Mouse (Mus musculus): ENCODE measurements at regions not wholly inside any gene's neighbourhood (a gene's known extent, or its start where the extent isn't known, plus 50 kb on each side); places are given as distances from the start of the nearest gene placed in this dataset.

GRCm38 (mm10) chr12:70588234-70588633 is 135.3 kb downstream of the Tmx1 start:
- no peak for DNase-seq (ENCODE audit: low spot score in 2 of 2)

GRCm38 (mm10) chr12:70589315-70589742 is 136.4 kb downstream of the Tmx1 start:
- DNase-seq (ENCODE audit: low spot score in 2 of 2) = peak; percentile 52 to 62

DNA sequence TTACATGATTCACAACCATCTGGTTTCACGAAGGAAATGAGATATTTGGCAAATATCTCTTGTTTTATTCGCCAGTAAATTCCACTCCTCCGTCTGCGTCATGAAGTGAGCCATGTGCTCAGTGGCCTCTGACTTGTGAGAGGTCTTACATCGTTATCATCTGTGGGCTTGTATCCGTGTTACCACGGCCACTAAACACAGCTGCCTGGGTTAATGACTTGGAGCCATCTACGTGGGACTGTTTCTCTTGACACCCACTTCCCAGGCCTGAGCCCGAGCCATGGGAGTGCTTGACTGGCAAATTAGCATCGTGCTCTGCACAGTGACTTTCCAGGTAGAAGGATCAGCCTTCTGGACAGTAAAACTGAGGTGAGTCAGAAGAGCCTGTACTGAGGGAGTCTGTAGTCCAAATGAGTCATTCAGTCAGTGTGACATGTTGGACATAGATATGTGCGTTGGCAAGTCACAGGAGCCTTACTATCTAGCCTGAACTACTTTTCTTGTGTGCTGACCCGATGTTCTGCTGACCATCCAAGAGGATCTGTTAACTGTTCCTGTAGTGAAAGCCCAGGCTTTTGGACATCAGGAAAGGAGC is 137.7 kb downstream of the Tmx1 start:
- DNase-seq (ENCODE audit: low spot score in 2 of 2) = peak; percentile 51 to 56

DNA sequence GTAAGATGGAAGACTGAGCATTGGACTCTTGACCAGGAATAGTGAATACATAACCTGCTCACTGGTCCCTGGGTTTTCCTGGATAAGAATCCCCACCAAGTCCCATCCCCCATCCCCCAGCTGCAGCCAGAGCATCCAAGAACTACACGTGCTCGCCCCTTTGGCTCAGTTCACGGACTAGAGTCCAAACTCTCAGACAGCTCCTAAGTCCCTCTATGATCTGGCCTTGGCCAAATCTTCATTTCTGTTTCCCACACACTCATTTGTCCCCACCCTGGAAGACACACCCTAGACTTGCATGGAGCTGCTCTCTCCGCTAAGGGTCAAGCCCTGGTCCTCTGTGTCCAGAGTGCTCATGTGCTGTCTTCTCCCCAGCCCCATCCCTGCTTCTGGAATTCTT is 139.9 kb downstream of the Tmx1 start:
- peak; percentile 37 to 44 for DNase-seq (ENCODE audit: low spot score in 2 of 2)

DNA sequence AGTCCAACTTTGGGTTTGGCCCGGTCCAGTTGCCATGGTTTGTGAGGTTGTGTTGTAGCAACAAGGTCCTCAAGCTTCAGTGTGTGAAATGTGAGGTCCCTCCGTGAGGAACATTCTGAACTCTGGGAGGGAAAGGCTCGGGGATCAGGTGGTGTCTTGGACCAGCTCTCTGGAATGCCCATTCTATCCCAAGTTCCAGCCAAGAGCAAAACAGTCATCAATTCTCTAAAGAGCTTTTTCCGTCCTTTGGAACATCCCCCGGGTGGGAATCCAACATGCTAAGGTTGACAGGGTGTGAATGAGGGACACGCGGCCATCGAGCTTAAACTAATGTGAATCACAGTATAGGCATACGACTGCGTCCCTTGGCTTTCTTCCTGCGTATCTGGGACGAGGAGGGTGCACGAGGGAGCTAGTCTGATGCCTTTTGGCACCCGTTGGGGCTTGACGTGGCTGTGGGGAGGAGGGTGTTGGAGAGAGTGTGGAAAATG is 145.4 kb downstream of the Tmx1 start:
- peak; percentile 73 to 85 for DNase-seq (ENCODE audit: low spot score in 2 of 2)

DNA sequence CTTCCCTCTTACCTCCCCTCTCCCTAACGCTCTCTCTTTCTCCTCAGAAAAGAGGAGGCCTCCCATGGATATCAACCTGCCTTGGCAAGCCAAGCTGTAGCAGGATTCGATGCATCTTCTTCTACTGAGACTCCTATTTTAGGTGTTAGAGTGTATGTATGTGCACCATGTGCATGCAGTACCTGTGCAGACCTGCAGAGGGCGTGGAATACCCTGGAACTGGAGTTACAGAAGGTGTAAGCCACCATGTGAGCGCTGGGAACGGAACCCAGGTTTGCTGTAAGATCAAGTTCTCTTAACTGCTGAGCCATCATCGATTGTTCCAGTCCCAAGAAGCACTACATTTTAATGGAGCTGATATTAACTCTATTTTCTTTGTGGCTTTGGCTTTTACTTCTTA is 146.8 kb downstream of the Tmx1 start:
- DNase-seq (ENCODE audit: low spot score in 2 of 2) = no peak

GRCm38 (mm10) chr12:70603869-70604268 is 151.0 kb downstream of the Tmx1 start:
- DNase-seq (ENCODE audit: low spot score in 2 of 2) = no peak

DNA sequence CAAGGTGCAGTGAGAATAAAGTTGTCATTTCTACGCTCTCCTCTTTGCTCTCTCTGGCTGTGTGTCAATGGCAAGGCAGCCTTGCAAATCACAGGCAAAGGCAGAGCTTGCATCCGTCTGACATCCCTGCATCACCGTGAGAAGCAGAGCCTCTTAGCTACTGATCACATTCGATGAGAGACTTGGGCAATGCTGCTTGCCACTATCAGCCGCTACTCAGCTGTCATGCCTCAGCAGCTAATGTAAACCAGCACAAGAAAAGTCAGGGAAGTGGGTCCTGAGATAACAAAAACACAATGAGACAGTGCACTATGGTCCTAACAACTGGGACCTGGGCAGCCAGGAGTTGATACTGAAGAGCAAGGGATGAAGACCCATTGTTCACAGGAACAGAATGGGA is 155.8 kb downstream of the Tmx1 start:
- no peak for DNase-seq (ENCODE audit: low spot score in 2 of 2)

- DNase-seq (ENCODE audit: low spot score in 2 of 2) = no peak
Measured at GRCm38 (mm10) chr12:70609116-70609871, 156.4 kb downstream of the Tmx1 start.

- no peak for DNase-seq (ENCODE audit: low spot score in 2 of 2)
Measured at GRCm38 (mm10) chr12:70611891-70612290, 159.0 kb downstream of the Tmx1 start.

DNA sequence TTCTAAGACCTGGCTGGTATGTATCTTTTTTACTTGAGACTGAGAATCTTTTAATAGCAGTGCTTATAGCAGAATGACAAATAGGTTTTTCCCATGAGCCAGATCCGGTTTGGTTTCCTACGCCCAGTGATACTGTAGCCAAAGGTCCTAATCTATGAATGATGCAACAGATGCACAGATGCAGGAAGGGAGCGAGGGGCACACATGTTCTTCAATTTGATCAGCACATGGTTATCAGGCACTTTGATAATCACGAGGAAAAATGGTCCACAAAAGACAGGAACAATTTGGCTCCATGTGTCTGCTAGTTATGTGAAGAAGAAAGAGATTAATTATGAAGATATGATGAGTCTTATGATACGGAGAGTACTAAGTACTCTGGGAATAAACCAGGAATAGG is 160.3 kb downstream of the Tmx1 start:
- DNase-seq (ENCODE audit: low spot score in 2 of 2) = no peak

DNA sequence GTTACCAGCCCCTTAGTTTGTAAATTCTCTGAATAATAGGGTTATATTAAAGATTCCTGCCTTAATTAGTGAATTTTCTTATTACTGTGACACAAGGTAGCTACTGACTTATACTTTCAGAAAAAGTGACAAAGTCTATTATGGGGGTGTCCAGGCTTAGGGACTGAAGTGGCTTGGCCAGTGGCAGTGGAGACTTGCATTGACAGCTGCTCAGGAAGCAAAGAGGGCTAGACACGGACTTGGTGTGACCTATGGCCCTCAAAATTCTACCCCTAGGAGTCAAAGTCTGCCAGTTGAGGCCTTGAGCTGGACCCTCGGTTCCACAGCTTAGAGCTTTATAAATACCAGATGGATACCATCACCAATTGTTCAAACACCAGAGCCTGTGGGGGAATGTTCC is 161.2 kb downstream of the Tmx1 start:
- no peak for DNase-seq (ENCODE audit: low spot score in 2 of 2)

DNA sequence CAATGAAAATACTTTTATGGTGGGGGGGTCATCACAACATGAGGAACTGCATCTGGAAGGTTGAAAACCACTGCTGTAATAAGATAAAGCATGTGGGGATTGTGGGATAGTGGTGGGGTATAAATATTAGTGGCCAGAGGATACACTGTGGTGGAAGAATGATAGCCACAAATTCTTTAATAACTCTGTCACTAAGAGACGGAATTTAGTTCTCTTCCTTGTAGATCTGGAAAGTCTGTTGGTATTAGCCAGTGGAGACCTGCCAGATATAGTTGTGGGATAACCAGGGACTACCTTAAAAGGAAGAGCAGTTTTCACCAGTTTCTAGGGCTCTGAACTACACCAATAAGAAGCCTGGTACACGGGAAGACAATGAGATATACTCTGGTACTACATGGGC is 161.8 kb downstream of the Tmx1 start:
- no peak for DNase-seq (ENCODE audit: low spot score in 2 of 2)

DNA sequence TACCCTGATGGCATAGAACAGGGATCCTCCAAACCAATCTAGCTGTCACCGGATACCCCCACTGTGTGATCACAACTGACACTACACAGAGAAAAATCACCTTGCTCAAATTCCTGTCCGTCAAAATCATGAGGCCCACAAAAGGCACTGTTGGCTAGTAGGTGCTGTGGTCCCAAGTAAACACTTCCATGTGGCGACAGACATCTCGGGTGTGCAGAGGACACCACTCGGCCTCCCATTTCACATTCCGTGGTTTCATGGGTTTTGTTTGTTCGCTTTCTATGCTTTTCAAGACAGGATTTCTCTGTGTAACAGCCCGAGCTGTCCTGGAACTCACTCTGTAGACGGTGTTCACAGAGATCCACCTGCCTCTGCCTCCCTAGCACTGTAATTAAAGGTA is 162.2 kb downstream of the Tmx1 start:
- no peak for DNase-seq (ENCODE audit: low spot score in 2 of 2)

- DNase-seq (ENCODE audit: low spot score in 2 of 2) = no peak
Measured at GRCm38 (mm10) chr12:70616049-70616448, 163.2 kb downstream of the Tmx1 start.

DNA sequence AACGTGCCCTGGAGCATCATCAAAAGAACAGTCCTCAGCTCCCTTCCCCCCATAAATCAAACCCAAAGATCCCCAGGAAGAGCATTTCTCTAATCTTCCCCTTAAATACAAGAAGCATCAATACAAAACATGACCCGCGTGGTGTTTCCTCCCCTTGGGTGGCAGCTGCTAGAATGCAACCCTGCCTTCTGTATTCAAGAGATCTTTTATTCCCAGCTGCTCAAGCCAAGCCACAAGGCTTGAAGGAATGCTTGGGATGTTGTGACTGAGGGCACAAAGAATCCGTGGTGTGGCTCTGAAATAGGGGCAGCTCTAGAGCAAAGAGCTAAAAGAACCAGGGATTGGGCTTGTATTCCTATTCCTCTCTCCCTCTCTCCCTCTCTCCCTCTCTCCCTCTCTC is 163.6 kb downstream of the Tmx1 start:
- DNase-seq (ENCODE audit: low spot score in 2 of 2) = no peak

DNA sequence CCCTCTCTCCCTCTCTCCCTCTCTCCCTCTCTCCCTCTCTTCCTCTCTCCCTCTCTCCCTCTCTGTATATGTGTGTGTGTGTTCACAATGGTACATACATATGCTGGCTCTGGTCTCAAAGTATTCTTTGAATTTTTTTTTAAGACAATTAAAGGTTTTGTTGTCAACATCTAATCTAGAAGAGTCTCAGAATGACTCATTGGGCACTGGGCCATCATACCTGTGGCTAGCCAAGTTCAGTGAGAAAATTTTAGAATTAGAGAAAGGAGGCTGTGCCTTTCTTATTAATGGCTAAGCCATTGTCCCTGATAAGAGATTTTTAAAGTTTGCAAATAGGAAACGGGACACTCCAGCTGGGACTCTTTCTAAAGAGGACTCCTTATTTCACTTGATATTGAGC is 164.1 kb downstream of the Tmx1 start:
- DNase-seq (ENCODE audit: low spot score in 2 of 2) = no peak

DNA sequence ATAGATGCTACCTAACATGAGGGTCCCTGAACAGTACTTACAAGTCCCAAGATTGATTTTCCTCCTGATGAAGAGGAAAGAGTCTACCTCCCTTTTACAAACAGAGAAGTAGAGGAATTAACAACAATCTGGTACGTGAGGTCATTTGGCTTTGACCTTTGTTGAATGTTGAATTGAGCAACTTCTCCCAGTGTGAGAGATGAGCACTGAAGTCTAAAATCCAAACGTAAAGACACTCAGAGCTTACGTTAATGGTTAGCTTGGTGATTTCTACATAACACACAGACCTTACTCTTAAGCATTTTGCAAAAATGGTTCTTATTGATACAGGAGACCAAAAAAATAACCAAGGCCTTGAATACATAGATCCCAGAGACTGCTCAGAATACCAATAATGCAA is 165.1 kb downstream of the Tmx1 start:
- DNase-seq (ENCODE audit: low spot score in 2 of 2) = no peak

GRCm38 (mm10) chr12:70619436-70619835 is 166.5 kb downstream of the Tmx1 start:
- DNase-seq (ENCODE audit: low spot score in 2 of 2) = no peak

GRCm38 (mm10) chr12:70622019-70622418 is 169.1 kb downstream of the Tmx1 start:
- DNase-seq (ENCODE audit: low spot score in 2 of 2) = no peak

- no peak for DNase-seq (ENCODE audit: low spot score in 2 of 2)
Measured at GRCm38 (mm10) chr12:70624298-70624980, 171.5 kb downstream of the Tmx1 start.

- DNase-seq (ENCODE audit: low spot score in 2 of 2) = no peak
Measured at GRCm38 (mm10) chr12:70627638-70628037, 174.7 kb downstream of the Tmx1 start.
